Mouse (Mus musculus): ENCODE results near the gene Nemf.

DNA sequence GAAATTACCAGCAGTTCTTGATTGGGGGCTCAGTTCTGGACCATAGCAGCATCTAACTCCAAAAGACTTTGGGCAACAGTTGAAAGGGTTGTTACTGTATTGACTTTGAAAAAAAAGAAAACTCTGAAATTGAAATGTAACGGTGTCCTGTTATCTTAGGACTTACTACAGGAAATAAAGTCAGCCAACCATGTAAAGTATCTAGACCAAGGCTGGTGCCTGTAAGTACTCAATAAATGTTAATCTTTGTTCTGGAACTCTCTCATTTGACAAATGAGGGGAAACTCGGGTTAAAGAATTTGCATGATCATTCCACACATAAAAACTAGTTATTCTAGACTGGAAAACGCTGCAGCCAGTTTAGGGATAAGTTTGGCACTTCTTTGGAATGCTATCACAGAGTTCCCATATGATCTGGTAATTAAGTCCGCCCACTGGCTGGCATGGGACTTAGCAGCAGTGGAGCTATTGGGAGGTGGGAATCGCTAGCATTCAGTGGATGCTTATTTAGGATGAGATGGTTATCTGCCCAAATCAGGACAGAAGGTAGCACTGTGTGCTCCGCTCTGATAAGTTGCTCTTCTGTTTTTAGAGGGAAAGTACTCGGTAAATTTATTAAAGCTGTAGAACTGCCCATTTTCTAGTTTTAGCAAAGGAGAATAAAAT, 32.4 kb upstream of the Nemf start:
- TF ChIP-seq HCFC1 (IDR thresholded peaks at IDR 0.05; ENCODE audit: low read depth, low read length) (no peak), SIN3A (IDR thresholded peaks at IDR 0.05; ENCODE audit: low read length) (no peak)

All from CH12.LX (cell line).